Mouse (Mus musculus) adrenal gland, adult 10 weeks (tissue): ENCODE measurements around the gene Gm14459. TPM values are rescaled to one million over a fixed set of nuclear protein-coding genes. Genes with fewer than 3 reads are reported as not detected.

ENCODE experiments used
- polyA plus RNA-seq: library from polyadenylated mRNA; stranded (reverse); fragments of 350-450 nt; fragmentation: Illumina TruSeq; extraction: RNeasy Lipid Tissue Mini Kit (QIAGEN cat#74804); gene quantifications from one replicate; pipeline ENCODE4 v1.2.3, GENCODE M21; 2014; ENCODE audit warnings: low read depth, low replicate concordance

The Gm14459 gene
- polyA plus RNA-seq: not detected

DNA sequence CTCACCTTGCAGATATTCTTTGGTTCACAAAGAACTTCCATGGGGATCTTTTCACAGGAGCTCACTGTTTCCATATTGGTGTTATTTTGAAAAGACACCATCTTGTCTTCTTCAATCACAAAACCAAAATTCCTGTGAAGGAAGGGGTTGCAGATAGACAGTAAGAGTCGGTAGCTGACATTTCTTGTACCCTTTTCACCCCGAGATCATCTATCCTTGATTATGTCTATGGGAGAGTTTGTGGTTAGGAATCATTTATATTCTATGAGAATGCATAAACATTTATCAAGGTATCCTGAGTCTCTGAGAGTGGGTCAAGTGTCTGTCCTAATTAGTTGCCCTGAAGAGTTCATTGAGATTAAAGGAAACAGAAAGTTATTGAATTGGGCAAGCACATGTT, at the start of gene Gm14459:
Gene Gm14459, minus strand, starts transcription at position 101 of the 400 bp plus-strand sequence.

DNA sequence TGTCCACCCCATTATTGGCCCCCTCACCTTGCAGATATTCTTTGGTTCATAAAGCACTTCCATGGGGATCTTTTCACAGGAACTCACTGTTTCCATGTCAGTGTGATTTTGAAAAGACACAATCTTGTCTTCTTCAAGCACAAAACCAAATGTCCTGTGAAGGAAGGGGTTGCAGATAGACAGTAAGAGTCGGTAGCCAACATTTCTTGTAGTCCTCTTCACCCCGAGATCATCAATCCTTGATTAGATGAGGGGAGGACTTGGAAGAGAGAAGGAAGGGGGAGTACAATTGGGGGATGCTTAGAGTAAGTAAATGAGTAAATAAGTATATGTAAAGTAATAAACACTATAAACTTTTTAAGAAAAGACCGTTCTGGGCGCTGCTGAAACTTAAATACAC, 23.4 kb upstream of the Gm14459 start, which contains the start of gene Ssxb6:
Gene Ssxb6, minus strand, starts transcription at position 101 of the 400 bp plus-strand sequence.

Other genes starting within 250 kb of the Gm14459 start
- not detected for gene Ssxb10, start 197.5 kb downstream of the Gm14459 start, polyA plus RNA-seq
- gene Ssxb9, start 158.0 kb downstream of the Gm14459 start, polyA plus RNA-seq: not detected
- not detected for gene Ssxb1, start 111.6 kb downstream of the Gm14459 start, polyA plus RNA-seq
- gene Ssxb2, start 63.2 kb downstream of the Gm14459 start, polyA plus RNA-seq: not detected
- gene Ssxb6, start 23.3 kb upstream of the Gm14459 start, polyA plus RNA-seq: not detected
- gene Ssxb3, start 66.9 kb upstream of the Gm14459 start, polyA plus RNA-seq: not detected
- gene Ssxb8, start 165.9 kb upstream of the Gm14459 start, polyA plus RNA-seq: not detected
- gene Ssx9, start 223.5 kb upstream of the Gm14459 start, polyA plus RNA-seq: not detected